Mouse (Mus musculus) heart, embryonic 13.5 days (tissue): ENCODE measurements around the gene Chek2. TPM values are rescaled to one million over a fixed set of nuclear protein-coding genes. Genes with fewer than 3 reads are reported as not detected.
"Not testable (repeated sequence)": the region's sequence is repeated elsewhere in the genome, so short reads cannot be mapped to it uniquely, and the experiment has no call there.

ENCODE experiments used
- ATAC-seq: fragments of 200-750 bp; cut with Nextera tagmentation; 2 replicates; pipeline ENCODE4 v1.8.0; 2017; ENCODE audit warnings: moderate TSS enrichment; ENCODE audit not compliant: insufficient number of reproducible peaks, low FRiP score, low TSS enrichment; ENCODE audit errors: extremely low read depth
- H3K27ac ChIP-seq: fragments of 300-500 bp; sonication (generic); replicated peaks from 2 replicates; pipeline ENCODE4 v1.5.1; 2015; ENCODE audit warnings: moderate library complexity, mild to moderate bottlenecking, inconsistent platforms
- H3K27me3 ChIP-seq: fragments of 300-500 bp; sonication (generic); replicated peaks from 2 replicates; pipeline ENCODE4 v1.6.1; 2015; ENCODE audit warnings: mild to moderate bottlenecking, inconsistent platforms
- H3K36me3 ChIP-seq: fragments of 300-500 bp; sonication (generic); 2 replicates; pipeline ENCODE4 v1.6.1; 2015; ENCODE audit warnings: mild to moderate bottlenecking, inconsistent platforms
- H3K4me1 ChIP-seq: fragments of 300-500 bp; sonication (generic); 2 replicates; pipeline ENCODE4 v1.6.1; 2015; ENCODE audit warnings: inconsistent platforms
- H3K4me2 ChIP-seq: fragments of 300-500 bp; sonication (generic); 2 replicates; pipeline ENCODE4 v1.6.1; 2015; ENCODE audit warnings: inconsistent platforms, mild to moderate bottlenecking, moderate library complexity
- H3K4me3 ChIP-seq: fragments of 300-500 bp; sonication (generic); 2 replicates; pipeline ENCODE4 v1.5.1; 2015; ENCODE audit warnings: moderate library complexity, mild to moderate bottlenecking, inconsistent platforms
- H3K9ac ChIP-seq: fragments of 300-500 bp; sonication (generic); 2 replicates; pipeline ENCODE4 v1.6.1; 2015; ENCODE audit warnings: inconsistent platforms, mild to moderate bottlenecking, moderate library complexity
- H3K9me3 ChIP-seq: fragments of 300-500 bp; sonication (generic); 2 replicates; pipeline ENCODE4 v1.6.1; 2016; ENCODE audit warnings: inconsistent platforms
- WGBS: fragments of 180-500 bp; shearing (Covaris S2); methylation state at CpG from one replicate; pipeline ENCODE4 v1.1.7; 2015; ENCODE audit warnings: mixed read lengths; 5-methylcytosine and 5-hydroxymethylcytosine counted together
- polyA plus RNA-seq: library from polyadenylated mRNA; unstranded; fragments of >200 nt; fragmentation: Nextera tagmentation; extraction: Ambion mirVana; gene quantifications from 2 replicates; pipeline ENCODE4 v1.2.1, GENCODE M21; 2015

Chek2 gene
- polyA plus RNA-seq, 1 experiment from 2014 or later = 18.2 TPM

- H3K9me3 ChIP-seq, H3K9ac ChIP-seq, H3K27me3 ChIP-seq, H3K27ac ChIP-seq, H3K4me3 ChIP-seq, ATAC-seq, H3K4me2 ChIP-seq: not testable (repeated sequence)
- WGBS = 91% methylated on average over 1 of the region's 1 CpGs
- peaks cover 16% of the 10 kb centered on the region for H3K36me3 ChIP-seq
- H3K4me1 ChIP-seq = peaks cover 19% of the 10 kb centered on the region
Observed at GRCm38 (mm10) chr5:110878526-110878925, 38.7 kb downstream of the Chek2 start.

DNA sequence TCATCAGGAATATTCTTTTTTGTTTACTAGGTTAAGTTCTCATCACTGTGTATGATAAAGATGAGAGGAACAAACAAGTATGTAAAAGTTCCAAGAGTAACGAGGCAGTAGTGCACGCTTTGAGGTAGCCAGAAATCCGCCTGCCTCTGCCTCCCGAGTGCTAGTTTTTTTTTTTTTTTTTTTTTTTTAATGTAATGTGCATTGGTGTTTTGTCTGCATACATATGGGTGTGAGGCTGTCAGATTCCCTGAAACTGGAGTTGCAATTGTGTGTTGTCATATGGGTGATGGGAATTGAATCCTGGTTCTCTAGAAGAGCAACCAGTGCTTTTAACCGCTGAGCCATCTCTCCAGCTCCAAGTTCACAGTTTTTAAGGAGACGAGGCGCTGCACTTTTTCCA is 39.3 kb downstream of the Chek2 start:
- Histone ChIP-seq H3K9ac (peak overlapping the region; percentile 95), H3K27ac (peak overlapping the region; percentile 16), H3K4me1 (peaks cover 19% of the 10 kb centered on the region), H3K9me3 (no peaks in the 10 kb centered on the region), H3K36me3 (peaks cover 15% of the 10 kb centered on the region), H3K4me3 (peak overlapping the region; percentile 82), H3K4me2 (peak overlapping the region; percentile 83), H3K27me3 (no peaks in the 10 kb centered on the region)
- 57% methylated on average over 7 of the region's 7 CpGs for WGBS
- no peak for ATAC-seq

- WGBS = under 1% methylated on average over 96 of the region's 101 CpGs
- Histone ChIP-seq H3K4me2 (peak within 1 kb of the TSS; percentile 83), H3K27me3 (no peaks in the 10 kb centered on the region), H3K4me3 (peak within 1 kb of the TSS; percentile 82), H3K9ac (peak within 1 kb of the TSS; percentile 95), H3K9me3 (no peaks in the 10 kb centered on the region), H3K36me3 (peaks cover 14% of the 10 kb centered on the region), H3K4me1 (peaks cover 16% of the 10 kb centered on the region), H3K27ac (peak within 1 kb of the TSS; percentile 62)
- ATAC-seq = peak; percentile 75
Observed at GRCm38 (mm10) chr5:110879584-110880374, 40.0 kb downstream of the Chek2 start, which contains the start of gene Ttc28. Gene Ttc28 (plus strand): TSS chr5:110879803.

GRCm38 (mm10) chr5:110888596-110888995 is 48.8 kb downstream of the Chek2 start:
- Histone ChIP-seq H3K4me1 (no peaks in the 10 kb centered on the region), H3K4me2 (no peak overlapping the region), H3K36me3 (peaks cover 36% of the 10 kb centered on the region), H3K9me3 (no peaks in the 10 kb centered on the region), H3K4me3 (no peak overlapping the region), H3K27ac (no peak overlapping the region), H3K9ac (no peak overlapping the region), H3K27me3 (no peaks in the 10 kb centered on the region)
- ATAC-seq = no peak
- WGBS = 88% methylated on average over 4 of the region's 4 CpGs

DNA sequence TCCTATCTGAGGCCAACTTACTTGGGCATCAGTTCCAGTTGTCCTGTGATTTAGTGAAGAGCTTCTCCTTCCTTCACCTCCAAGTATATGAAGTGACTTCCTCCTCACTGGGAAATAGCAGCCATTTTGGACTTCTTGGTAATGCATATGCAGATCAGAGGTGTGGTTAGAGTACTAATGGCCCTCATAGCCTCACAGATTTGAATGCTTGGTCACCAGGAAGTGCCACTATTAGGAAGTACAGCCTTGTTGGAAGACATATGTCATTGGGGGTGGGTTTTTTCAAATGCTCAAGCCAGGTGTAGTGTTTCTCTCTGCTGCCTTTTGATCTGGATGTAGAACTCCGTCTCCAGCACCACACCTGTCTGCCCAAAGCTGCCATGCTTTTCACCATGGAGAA is 50.2 kb downstream of the Chek2 start:
- Histone ChIP-seq H3K4me2 (no peak overlapping the region), H3K36me3 (peaks cover 43% of the 10 kb centered on the region), H3K9me3 (no peaks in the 10 kb centered on the region), H3K27ac (no peak overlapping the region), H3K9ac (no peak overlapping the region), H3K27me3 (no peaks in the 10 kb centered on the region), H3K4me1 (no peaks in the 10 kb centered on the region), H3K4me3 (no peak overlapping the region)
- ATAC-seq = no peak
- 79% methylated on average over 1 of the region's 1 CpGs for WGBS

GRCm38 (mm10) chr5:110890561-110890960 is 50.8 kb downstream of the Chek2 start:
- no peak overlapping the region for H3K27ac ChIP-seq
- H3K9me3 ChIP-seq = no peaks in the 10 kb centered on the region
- WGBS = 80% methylated on average over 3 of the region's 3 CpGs
- no peak for ATAC-seq
- H3K27me3 ChIP-seq = no peaks in the 10 kb centered on the region
- H3K4me2 ChIP-seq = no peak overlapping the region
- no peak overlapping the region for H3K9ac ChIP-seq
- no peak overlapping the region for H3K4me3 ChIP-seq
- no peaks in the 10 kb centered on the region for H3K4me1 ChIP-seq
- H3K36me3 ChIP-seq = peaks cover 43% of the 10 kb centered on the region

DNA sequence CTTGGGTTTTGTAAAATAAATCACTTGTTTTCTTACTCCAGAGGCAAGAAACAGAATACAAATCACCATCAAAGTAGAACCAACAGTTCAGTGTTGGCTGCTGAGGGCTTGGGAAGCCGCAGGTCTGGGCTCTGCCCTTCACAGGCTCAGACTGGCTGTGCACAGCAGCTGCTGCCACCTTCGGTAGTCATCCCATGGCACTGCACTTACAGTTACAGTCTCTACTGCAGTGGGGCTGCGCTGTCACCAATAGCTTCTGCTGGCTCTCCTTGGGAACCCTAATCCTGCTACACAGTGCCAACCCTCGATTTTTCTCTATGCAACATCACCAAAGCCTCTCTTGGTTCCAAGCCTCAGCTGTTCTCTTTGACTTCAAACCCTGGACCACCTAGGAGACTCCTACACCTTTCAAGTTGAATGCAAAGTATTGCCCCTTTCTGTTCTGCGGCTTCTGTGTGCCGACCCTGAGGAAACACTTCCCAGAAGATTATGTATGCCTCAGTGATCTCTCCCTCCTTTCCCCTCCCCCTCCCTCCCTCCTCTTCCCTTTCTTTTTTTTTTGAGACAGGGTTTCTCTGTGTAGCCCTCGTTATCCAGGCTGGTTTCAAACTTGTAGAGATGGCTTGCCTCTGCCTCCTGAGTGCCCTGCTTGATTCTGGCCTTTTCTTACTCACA is 57.5 kb downstream of the Chek2 start:
- H3K9me3 ChIP-seq = no peaks in the 10 kb centered on the region
- no peak overlapping the region for H3K4me2 ChIP-seq
- 46% methylated on average over 7 of the region's 7 CpGs for WGBS
- no peaks in the 10 kb centered on the region for H3K4me1 ChIP-seq
- no peak for ATAC-seq
- no peak overlapping the region for H3K27ac ChIP-seq
- no peak overlapping the region for H3K4me3 ChIP-seq
- no peaks in the 10 kb centered on the region for H3K27me3 ChIP-seq
- no peak overlapping the region for H3K9ac ChIP-seq
- peaks cover 51% of the 10 kb centered on the region for H3K36me3 ChIP-seq

DNA sequence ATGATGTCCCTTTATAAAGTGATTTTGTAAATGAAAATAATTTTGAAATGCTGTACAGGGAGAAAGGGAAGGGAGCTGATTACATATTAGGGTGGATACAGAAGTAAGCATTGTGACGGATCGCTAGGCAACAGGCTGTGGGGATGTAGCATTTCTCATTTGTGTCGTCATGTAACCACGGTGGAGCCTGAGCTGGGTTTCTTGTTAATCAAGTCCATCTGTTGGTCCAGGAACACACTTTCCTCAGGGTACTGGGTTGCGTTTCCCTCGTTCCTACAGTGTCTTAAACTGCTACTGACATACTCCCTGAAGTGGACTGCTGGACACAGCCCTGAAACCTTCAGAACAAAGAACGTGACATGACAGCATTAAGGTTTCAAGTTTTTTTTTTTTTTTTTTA is 58.4 kb downstream of the Chek2 start:
- ATAC-seq = no peak
- H3K27ac ChIP-seq = no peak overlapping the region
- 76% methylated on average over 7 of the region's 7 CpGs for WGBS

DNA sequence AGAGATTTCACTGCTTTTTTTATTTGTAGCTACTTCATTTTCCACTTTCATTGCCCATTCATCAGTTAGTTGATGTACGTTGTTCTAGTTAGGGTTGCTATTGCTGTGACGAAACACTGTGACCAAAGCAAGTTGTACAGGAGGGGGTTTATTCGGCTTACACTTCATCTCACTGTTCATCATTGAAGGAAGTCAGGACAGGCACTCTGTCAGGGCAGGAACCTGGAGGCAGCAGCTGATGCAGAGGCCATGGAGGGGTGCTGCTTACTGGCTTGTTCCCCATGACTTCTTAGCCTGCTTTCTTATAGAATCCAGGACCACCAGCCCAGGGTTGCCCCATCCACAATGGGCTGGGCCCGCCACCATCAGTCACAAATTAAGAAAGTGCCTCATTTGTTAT is 59.0 kb downstream of the Chek2 start:
- ATAC-seq = no peak
- H3K27me3 ChIP-seq = no peaks in the 10 kb centered on the region

More for the DNA sequence above, 58.4 kb downstream of the Chek2 start:
- no peaks in the 10 kb centered on the region for H3K4me1 ChIP-seq
- H3K9me3 ChIP-seq = no peaks in the 10 kb centered on the region
- no peaks in the 10 kb centered on the region for H3K27me3 ChIP-seq
- peaks cover 42% of the 10 kb centered on the region for H3K36me3 ChIP-seq
- no peak overlapping the region for H3K9ac ChIP-seq
- no peak overlapping the region for H3K4me2 ChIP-seq
- no peak overlapping the region for H3K4me3 ChIP-seq

GRCm38 (mm10) chr5:110900331-110900730 is 60.6 kb downstream of the Chek2 start:
- no peak for ATAC-seq
- Histone ChIP-seq H3K27ac (no peak overlapping the region), H3K9me3 (no peaks in the 10 kb centered on the region), H3K27me3 (no peaks in the 10 kb centered on the region), H3K9ac (no peak overlapping the region), H3K4me2 (no peak overlapping the region), H3K4me1 (no peaks in the 10 kb centered on the region), H3K36me3 (peaks cover 26% of the 10 kb centered on the region), H3K4me3 (no peak overlapping the region)

More for the DNA sequence above, 59.0 kb downstream of the Chek2 start:
- no peak overlapping the region for H3K4me2 ChIP-seq
- H3K36me3 ChIP-seq = peaks cover 36% of the 10 kb centered on the region
- no peaks in the 10 kb centered on the region for H3K4me1 ChIP-seq
- WGBS = 82% methylated on average over 4 of the region's 4 CpGs
- no peak overlapping the region for H3K9ac ChIP-seq
- H3K9me3 ChIP-seq = no peaks in the 10 kb centered on the region
- H3K4me3 ChIP-seq = no peak overlapping the region
- H3K27ac ChIP-seq = no peak overlapping the region

GRCm38 (mm10) chr5:110906708-110907107 is 66.9 kb downstream of the Chek2 start:
- H3K9me3 ChIP-seq = no peaks in the 10 kb centered on the region; the same call in 1 of the 2 replicates
- H3K27me3 ChIP-seq = no peaks in the 10 kb centered on the region
- H3K27ac ChIP-seq = no peak overlapping the region
- no peak overlapping the region for H3K4me2 ChIP-seq
- peaks cover 17% of the 10 kb centered on the region for H3K36me3 ChIP-seq
- ATAC-seq = no peak
- WGBS = 92% methylated on average over 1 of the region's 1 CpGs
- H3K4me1 ChIP-seq = peaks cover 19% of the 10 kb centered on the region
- H3K9ac ChIP-seq = no peak overlapping the region
- H3K4me3 ChIP-seq = no peak overlapping the region
